Mouse (Mus musculus): ENCODE measurements around the gene Amot.

Gene Amot

DNA sequence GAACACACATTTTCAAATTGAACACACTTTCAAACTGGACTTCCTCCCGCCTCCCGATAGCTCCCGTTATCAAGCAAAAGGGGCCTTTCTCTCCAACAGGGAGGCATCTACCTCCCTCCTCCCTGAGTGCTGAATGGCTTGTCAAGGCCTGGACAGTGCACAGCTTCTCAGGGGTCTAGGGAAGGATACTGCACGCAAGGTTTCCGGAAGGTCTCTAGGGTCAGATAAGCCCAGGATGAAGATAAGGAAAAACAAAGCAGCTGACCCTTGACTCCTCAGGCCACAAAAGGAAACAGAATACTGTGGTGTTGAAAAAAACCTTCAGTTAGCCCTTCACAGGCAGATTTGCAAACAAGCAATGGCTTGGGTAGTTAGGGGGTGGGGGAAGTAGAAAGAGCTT is 22.6 kb downstream of the Amot start:
- DNase-seq (ENCODE audit: low spot score): no peak

DNA sequence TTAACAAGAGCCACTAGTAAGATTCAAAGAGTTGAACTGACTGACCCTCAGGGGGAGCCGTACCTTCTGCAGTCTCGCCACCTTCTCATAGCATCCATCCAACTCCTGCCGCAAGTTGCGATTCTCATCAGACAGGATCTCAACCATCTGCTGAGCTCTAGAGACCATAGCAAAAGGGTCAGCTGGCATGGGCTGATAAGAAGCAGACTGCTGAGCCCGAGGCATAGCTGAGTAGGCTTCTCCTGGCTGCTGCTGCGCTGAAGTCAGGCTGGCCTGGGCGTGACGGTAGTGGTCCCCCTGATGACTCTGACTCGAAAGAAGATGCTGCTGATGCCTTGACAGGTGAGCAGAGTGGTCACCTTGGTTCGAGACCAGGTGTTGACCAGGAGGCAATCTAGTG is 25.0 kb downstream of the Amot start:
- no peak for DNase-seq (ENCODE audit: low spot score)

DNA sequence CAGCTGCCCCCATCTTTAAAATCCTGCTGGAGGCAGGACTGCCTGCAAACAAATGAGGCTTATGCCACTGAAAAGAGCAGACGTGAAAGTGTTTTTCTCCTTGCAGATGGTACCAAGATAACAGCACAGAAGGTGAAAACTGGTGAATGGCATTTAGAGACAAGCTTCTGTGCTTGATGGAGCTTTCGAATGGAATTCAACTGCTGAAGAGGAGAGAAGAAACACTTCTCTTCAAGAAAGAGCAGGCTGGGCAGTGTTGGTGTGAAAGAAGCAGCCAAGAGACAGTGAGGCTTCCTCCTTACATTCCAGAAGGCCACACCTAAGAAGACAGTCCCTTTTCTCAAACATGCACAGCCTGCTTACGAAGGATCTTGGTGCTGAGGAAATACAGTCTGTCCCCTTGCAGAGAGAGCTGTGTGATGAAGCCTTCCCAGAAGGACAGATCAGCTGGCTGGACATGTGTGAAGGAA is 27.2 kb downstream of the Amot start:
- DNase-seq (ENCODE audit: low spot score): no peak

DNA sequence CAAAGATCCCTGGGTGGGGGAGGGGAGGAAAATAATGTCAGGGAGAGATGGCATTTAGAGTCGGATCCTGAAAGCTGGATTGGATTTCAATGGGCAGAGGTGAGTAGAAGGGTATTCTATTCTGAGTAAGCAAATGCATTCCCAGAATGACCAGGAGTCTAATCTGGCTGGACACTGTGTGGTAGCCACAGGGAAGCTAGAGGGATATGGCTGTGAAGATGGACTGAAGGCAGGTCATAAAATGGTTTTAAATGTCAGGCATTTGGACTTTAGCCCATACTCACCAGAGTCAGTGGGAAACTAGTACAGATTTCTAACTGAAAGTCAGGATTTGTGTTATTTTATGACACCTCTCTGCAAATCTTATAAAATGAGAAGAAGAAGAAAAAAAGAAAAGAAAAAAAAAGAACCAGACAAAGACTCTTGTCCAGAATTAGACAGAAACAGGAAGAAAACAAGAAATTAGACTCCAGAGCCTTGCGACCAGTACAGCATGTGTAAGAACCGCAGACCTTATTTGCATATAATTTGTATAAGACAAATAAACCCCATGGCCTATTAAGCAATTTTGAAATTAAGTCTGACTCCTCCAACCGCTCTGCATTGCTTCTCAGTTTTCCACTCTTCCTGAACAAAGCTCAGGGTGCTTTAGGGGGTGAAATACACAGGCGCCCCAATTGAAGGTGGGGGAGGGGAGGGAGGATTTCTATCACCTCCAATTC is 27.8 kb downstream of the Amot start:
- no peak for DNase-seq (ENCODE audit: low spot score)

GRCm38 (mm10) chrX:145468264-145468663 is 36.7 kb downstream of the Amot start:
- DNase-seq (ENCODE audit: low spot score): no peak

- no peak for DNase-seq (ENCODE audit: low spot score)
Measured at GRCm38 (mm10) chrX:145463524-145463923, 41.5 kb downstream of the Amot start.

GRCm38 (mm10) chrX:145461339-145461738 is 43.6 kb downstream of the Amot start:
- DNase-seq (ENCODE audit: low spot score): no peak

DNA sequence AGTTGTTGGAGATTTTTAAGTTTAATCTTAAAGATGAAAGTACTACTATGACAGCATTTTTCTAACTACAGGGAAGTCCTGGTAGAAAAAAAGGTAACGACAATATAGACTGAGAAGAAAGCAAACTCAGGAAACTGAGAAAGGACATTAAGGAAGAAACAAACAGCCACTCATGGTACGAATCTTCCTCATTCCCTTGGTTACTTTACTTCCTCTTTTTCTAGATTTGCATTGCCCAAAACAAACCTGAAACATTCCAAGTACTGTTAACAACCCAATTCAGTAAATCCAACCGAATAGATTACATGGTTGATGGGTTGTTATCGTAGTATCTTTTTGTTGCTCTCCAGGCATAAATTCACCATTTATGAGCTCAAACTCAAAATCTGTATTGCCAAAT is 48.7 kb downstream of the Amot start:
- no peak for DNase-seq (ENCODE audit: low spot score)

GRCm38 (mm10) chrX:145455629-145456028 is 49.4 kb downstream of the Amot start:
- DNase-seq (ENCODE audit: low spot score): no peak

DNA sequence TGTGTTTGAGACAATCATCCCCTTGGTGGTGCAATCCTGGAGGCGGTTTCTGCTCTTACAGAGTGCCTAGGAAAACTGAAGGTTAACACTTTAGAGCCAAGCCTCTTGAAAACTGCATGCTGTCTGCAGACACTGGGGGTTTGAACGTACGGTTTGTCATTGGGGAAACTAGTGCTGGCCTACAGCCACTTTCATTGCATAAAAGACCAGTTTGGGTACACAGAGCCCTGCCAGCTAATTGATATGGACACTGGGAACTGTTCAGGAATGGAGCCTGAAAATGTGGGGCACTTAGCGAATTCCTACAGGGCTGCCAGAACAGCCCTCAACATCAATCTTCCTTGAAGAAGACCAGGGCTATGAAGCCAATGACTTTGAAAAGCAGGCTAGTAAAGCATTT is 50.2 kb downstream of the Amot start:
- no peak for DNase-seq (ENCODE audit: low spot score)

DNA sequence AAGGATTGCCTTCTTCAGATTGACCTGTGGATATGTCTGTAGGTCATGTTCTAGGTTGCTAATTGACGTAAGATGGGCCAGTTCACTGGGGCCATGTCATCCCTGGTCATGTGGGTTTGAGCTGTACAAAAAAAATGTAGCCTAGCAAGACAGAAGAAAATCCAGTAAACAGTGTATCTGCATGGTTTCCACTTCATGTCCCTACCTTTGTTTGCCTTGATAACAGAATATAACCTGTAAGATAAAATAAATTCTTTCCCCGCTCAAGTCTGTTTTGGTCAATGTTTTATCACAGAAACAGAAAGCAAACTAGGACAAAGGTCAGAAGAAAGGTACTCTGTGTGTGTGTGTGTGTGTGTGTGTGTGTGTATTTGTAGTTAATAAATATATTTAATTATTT is 63.5 kb downstream of the Amot start:
- DNase-seq (ENCODE audit: low spot score): no peak

DNA sequence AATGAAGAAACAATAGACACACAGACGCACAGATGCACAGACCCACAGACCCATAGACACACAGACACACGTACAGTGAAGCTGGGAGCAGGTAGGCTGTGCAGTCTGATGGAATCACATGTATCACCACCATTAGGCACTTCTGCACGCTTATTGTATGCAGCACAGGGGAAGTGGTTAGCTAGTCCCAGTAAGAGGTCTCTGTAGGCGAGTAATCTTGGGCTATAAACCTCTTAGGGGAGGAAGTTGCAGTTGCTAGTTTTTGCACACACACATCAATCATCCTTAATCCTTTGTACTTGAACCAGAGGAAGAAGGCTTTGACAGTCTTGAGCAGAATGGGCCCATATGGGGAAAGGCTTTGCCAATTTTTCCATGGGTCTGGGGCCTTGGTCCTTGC is 71.3 kb downstream of the Amot start:
- DNase-seq (ENCODE audit: low spot score): no peak

DNA sequence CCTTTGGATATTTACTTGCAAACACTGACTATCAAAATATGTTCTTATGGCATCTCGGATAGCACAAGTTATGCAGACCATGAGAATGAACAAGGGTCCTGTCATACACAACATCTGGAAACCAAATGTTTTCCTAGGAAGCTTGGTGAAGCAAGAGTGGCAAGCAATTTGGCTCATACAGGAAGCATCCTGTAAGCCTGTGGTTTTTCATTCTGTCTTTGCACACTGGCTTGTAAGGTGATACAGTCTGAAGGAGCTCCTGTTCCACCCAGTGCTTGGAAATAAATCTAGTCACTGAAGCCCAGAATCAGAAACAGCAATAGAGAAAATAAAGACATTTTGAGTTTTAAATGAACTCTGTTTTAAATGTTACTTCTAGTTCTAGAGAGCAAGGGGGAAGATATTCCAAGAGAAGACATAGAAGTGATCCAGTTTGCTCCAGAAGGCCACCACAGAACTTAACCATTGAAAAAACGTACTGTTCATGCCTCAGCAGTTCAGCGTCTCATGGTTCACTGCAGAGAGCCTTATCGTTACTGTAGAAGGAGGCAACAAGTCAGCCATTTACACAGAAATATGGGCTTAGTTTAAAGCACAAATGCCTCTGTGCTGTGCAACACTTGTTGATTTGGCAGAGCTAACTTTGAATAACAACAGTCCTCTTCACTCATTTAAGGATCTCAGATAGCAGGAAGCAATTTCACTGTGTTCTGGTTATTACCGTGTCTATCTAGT is 74.0 kb downstream of the Amot start:
- no peak for DNase-seq (ENCODE audit: low spot score)

GRCm38 (mm10) chrX:145428811-145429210 is 76.2 kb downstream of the Amot start:
- no peak for DNase-seq (ENCODE audit: low spot score)

DNA sequence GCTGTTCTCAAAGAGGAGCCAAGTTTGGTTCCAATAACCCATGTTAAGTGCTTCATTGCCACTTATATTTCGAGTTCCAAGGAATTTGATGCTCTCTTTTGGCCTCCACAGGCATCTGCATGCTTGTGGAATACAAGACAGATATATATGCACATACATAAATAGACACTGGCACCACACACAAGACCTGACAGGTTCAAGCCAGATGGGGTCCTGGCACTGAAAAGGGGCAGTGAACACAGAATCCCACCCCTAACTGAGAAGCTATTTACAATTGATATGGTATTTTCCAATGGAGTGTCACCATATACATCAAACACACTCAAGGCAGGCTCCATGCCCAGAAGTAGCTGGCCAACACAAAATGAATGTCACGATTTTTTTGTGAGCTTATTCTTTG is 81.0 kb downstream of the Amot start:
- DNase-seq (ENCODE audit: low spot score): no peak

- no peak for DNase-seq (ENCODE audit: low spot score)
Measured at GRCm38 (mm10) chrX:145414319-145414718, 90.7 kb downstream of the Amot start.

DNA sequence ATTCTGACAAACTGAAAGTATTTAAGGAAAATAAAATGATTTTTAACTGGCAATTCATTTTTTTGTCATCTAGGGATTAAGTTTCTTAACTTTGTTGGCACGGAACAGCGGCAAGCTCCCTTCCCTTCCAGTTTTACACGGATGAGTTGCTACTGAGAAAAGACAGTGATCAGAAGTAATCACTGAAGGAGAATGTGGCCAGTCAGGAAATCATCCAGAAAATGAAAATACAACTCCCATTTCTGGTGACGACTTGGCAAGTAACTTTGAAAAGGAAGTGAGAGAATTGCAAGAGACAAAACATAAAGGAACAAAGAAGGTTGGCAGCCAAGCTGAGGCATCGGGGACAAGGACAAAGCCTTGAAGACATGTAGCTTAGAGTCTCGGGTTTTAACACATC is 93.6 kb downstream of the Amot start:
- DNase-seq (ENCODE audit: low spot score): no peak

- no peak for DNase-seq (ENCODE audit: low spot score)
Measured at GRCm38 (mm10) chrX:145406052-145406451, 98.9 kb downstream of the Amot start.

GRCm38 (mm10) chrX:145401926-145402325 is 103.1 kb downstream of the Amot start:
- no peak for DNase-seq (ENCODE audit: low spot score)

GRCm38 (mm10) chrX:145399236-145399635 is 105.7 kb downstream of the Amot start:
- no peak for DNase-seq (ENCODE audit: low spot score)

Measured in urinary bladder, postnatal 25 days (tissue).